Comparison of ENCODE assay signal across 8 mouse cellular contexts in genomic region chr5:114822796-114823688, GRCm38 (mm10). TPM values are rescaled to one million over a fixed set of nuclear protein-coding genes. Genes with fewer than 3 reads are reported as not detected.
DNase-seq lines count a peak whose midpoint lies in the region; ATAC-seq lines count a peak whose summit lies in the region.

Gene 1500011B03Rik, minus strand, starts transcription at chr5:114823468.

- peak; percentile 71 for ATAC-seq in intestine, embryonic 16.5 days

- intact Hi-C loops in gastrocnemius, postnatal 36 days (cut with DNase I) = no loop called here
- intact Hi-C loops in left cerebral cortex, postnatal 4 days (cut with DNase I) = loop anchor here (10.0 kb wide), 1 partner anchor 82 kb away; no protein-coding TSS in a partner anchor

- peak within 1 kb of the TSS; percentile 60 for H3K4me3 ChIP-seq in intestine, embryonic 16.5 days (ENCODE audit: low read length)
- H3K4me3 ChIP-seq in midbrain, embryonic 10.5 days = peak within 1 kb of the TSS; percentile 90

- peak within 1 kb of the TSS; percentile 77 for H3K4me2 ChIP-seq in intestine, embryonic 16.5 days (ENCODE audit: low read depth, low read length)

- peak within 1 kb of the TSS; percentile 68; the same call in 1 of the 2 replicates for H3K27ac ChIP-seq in intestine, embryonic 16.5 days (ENCODE audit: low read length)
- H3K27ac ChIP-seq in midbrain, embryonic 10.5 days (replicated peaks) = peak within 1 kb of the TSS; percentile 95

- H3K9me3 ChIP-seq in intestine, embryonic 16.5 days (ENCODE audit: control insufficient read depth, low read length) = no peaks in the 10 kb centered on the region
- peaks cover 11% of the 10 kb centered on the region; the same call in 1 of the 2 replicates for H3K9me3 ChIP-seq in midbrain, embryonic 10.5 days (replicated peaks)

- no peaks in the 10 kb centered on the region for H3K36me3 ChIP-seq in intestine, embryonic 16.5 days (ENCODE audit: control insufficient read depth, insufficient read depth, low read length)
- peaks cover 27% of the 10 kb centered on the region for H3K36me3 ChIP-seq in midbrain, embryonic 10.5 days

- WGBS in intestine, embryonic 16.5 days = 8% methylated on average over 53 of the region's 53 CpGs
- 8% methylated on average over 53 of the region's 53 CpGs for WGBS in midbrain, embryonic 10.5 days

- H3K27me3 ChIP-seq in intestine, embryonic 16.5 days (replicated peaks; ENCODE audit: control insufficient read depth, insufficient read depth, low read length) = no peaks in the 10 kb centered on the region
- no peaks in the 10 kb centered on the region for H3K27me3 ChIP-seq in midbrain, embryonic 10.5 days (ENCODE audit: low read depth, poor library complexity, severe bottlenecking)

- peak within 1 kb of the TSS; percentile 69 for H3K9ac ChIP-seq in intestine, embryonic 16.5 days (ENCODE audit: low read depth, low read length)

- peak; percentile 90 for DNase-seq in adrenal gland, postnatal 14 days
- DNase-seq in embryo, embryonic 11 days = peak; percentile 93
- DNase-seq in gastrocnemius, postnatal 36 days = peak; percentile 36 to 45
- peak; percentile 90 for DNase-seq in left cerebral cortex, postnatal 4 days
- DNase-seq in midbrain, embryonic 10.5 days (ENCODE audit: low spot score) = peak; percentile 93
- peak; percentile 69 to 75 for DNase-seq in right cerebral cortex, postnatal 36 days (ENCODE audit: low spot score in 2 of 2)
- DNase-seq in MN1 (ENCODE audit: low spot score) = no peak

- no peaks in the 10 kb centered on the region; the same call in 1 of the 2 replicates for H3K4me1 ChIP-seq in intestine, embryonic 16.5 days (ENCODE audit: control insufficient read depth, insufficient read depth, low read length)
- H3K4me1 ChIP-seq in midbrain, embryonic 10.5 days = peaks cover 16% of the 10 kb centered on the region

RNA-seq across cellular contexts. Expression of gene 1500011B03Rik, which starts in this region (rescaled TPM):
- total RNA-seq in adrenal gland, postnatal 14 days (2021) = 36.8 and 43.6 TPM in 2 replicates
- total RNA-seq in gastrocnemius, postnatal 36 days (2021) = 1 to 10 TPM; 4.9 to 5.2 TPM
- 51.5 and 54.7 TPM in 2 replicates for polyA plus RNA-seq in intestine, embryonic 16.5 days (2015; fragmentation: Nextera tagmentation; extraction: Ambion mirVana)
- total RNA-seq in left cerebral cortex, postnatal 4 days (2021) = 100 to 1,000 TPM; 166 to 169 TPM
- polyA plus RNA-seq in midbrain, embryonic 10.5 days (2016; fragmentation: Nextera tagmentation; extraction: Ambion mirVana) = 133 and 143 TPM in 2 replicates
